Mouse (Mus musculus) embryonic facial prominence, embryonic 13.5 days (tissue): ENCODE measurements at regions not wholly inside any gene's neighbourhood (a gene's known extent, or its start where the extent isn't known, plus 50 kb on each side); places are given as distances from the start of the nearest gene placed in this dataset.
A peak's percentile ranks its signal among the peaks of the same experiment; 100 is the strongest.

Source experiments
- ATAC-seq: fragments of 200-750 bp; cut with Nextera tagmentation; 2 replicates; pipeline ENCODE4 v1.8.0; 2017; ENCODE audit warnings: low read depth; ENCODE audit not compliant: insufficient number of reproducible peaks, insufficient read depth, low FRiP score, low TSS enrichment
- H3K27ac ChIP-seq: fragments of 300-500 bp; sonication (generic); 2 replicates; pipeline ENCODE4 v1.5.1; 2015; ENCODE audit warnings: moderate library complexity, mild to moderate bottlenecking, inconsistent platforms
- H3K27me3 ChIP-seq: fragments of 300-500 bp; sonication (generic); 2 replicates; pipeline ENCODE4 v1.6.1; 2015; ENCODE audit warnings: mild to moderate bottlenecking, inconsistent platforms
- H3K36me3 ChIP-seq: fragments of 300-500 bp; sonication (generic); 2 replicates; pipeline ENCODE4 v1.6.1; 2015; ENCODE audit warnings: mild to moderate bottlenecking, inconsistent platforms
- H3K4me1 ChIP-seq: fragments of 300-500 bp; sonication (generic); 2 replicates; pipeline ENCODE4 v1.6.1; 2015; ENCODE audit warnings: inconsistent platforms
- H3K4me2 ChIP-seq: fragments of 300-500 bp; sonication (generic); 2 replicates; pipeline ENCODE4 v1.6.1; 2015; ENCODE audit warnings: moderate library complexity, mild to moderate bottlenecking, inconsistent platforms
- H3K4me3 ChIP-seq: fragments of 300-500 bp; sonication (generic); 2 replicates; pipeline ENCODE4 v1.5.1; 2015; ENCODE audit warnings: mild to moderate bottlenecking, inconsistent platforms
- H3K9ac ChIP-seq: fragments of 300-500 bp; sonication (generic); 2 replicates; pipeline ENCODE4 v1.6.1; 2015; ENCODE audit warnings: mild to moderate bottlenecking, inconsistent platforms
- H3K9me3 ChIP-seq: fragments of 300-500 bp; sonication (generic); 2 replicates; pipeline ENCODE4 v1.6.1; 2016; ENCODE audit warnings: inconsistent platforms
- WGBS: fragments of 180-500 bp; shearing (Covaris S2); methylation state at CpG from one replicate; pipeline ENCODE4 v1.1.7; 2015; ENCODE audit warnings: mixed read lengths; 5-methylcytosine and 5-hydroxymethylcytosine counted together

DNA sequence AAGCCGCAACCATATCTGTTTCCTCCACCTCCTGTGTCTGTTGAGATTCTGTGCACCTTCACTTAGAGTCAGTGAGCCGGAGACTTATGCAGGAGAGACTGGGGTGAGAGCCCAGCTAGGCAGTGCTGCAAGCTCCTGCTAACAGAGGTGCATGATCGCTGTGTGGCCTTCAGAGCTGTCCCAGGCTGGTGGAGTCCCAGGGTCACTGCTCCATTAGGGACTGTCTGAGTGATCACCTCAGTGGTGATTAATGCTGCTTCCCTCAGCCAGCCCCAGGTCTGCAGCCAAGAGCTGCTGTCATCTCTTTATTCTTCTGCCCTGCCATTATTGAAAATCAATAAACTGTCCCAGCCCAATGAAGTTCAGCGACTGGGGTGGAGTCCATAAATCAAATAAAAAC, 69.0 kb upstream of the Aldh1b1 start:
- no peak overlapping the region for H3K9ac ChIP-seq
- peaks cover 42% of the 10 kb centered on the region for H3K4me1 ChIP-seq
- peak overlapping the region; percentile 91; the same call in 1 of the 2 replicates for H3K27ac ChIP-seq
- no peak for ATAC-seq
- H3K4me2 ChIP-seq, result no peak overlapping the region
- H3K36me3 ChIP-seq, result no peaks in the 10 kb centered on the region
- no peak overlapping the region for H3K4me3 ChIP-seq
- H3K9me3 ChIP-seq, result no peaks in the 10 kb centered on the region
- no peaks in the 10 kb centered on the region for H3K27me3 ChIP-seq
- WGBS, result 72% methylated on average over 4 of the region's 4 CpGs

DNA sequence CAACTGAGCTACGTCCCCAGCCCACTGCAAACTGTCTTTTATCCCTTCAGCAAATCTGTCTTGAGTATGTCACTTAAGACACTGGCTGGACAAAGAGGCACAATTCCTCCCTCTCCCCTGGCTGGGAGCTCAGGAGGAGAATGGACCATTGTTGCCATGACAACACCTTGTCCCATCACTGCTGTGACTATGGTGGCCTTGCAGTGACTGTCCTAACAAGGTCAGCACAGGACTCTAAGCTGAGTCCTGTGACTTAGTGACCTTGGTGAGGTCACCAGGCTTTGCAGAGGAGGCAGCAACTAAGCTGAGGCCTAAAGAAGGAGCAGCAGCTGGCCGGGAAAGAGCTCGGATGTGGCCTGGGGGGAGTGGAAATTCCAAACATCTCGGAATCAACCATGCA, 70.0 kb upstream of the Aldh1b1 start:
- ATAC-seq, result no peak
- WGBS, result 58% methylated on average over 4 of the region's 4 CpGs
- no peak overlapping the region for H3K4me2 ChIP-seq
- no peak overlapping the region for H3K4me3 ChIP-seq
- no peaks in the 10 kb centered on the region for H3K27me3 ChIP-seq
- no peak overlapping the region for H3K27ac ChIP-seq
- H3K9me3 ChIP-seq, result no peaks in the 10 kb centered on the region
- H3K36me3 ChIP-seq, result no peaks in the 10 kb centered on the region
- H3K4me1 ChIP-seq, result peaks cover 51% of the 10 kb centered on the region
- H3K9ac ChIP-seq, result no peak overlapping the region

DNA sequence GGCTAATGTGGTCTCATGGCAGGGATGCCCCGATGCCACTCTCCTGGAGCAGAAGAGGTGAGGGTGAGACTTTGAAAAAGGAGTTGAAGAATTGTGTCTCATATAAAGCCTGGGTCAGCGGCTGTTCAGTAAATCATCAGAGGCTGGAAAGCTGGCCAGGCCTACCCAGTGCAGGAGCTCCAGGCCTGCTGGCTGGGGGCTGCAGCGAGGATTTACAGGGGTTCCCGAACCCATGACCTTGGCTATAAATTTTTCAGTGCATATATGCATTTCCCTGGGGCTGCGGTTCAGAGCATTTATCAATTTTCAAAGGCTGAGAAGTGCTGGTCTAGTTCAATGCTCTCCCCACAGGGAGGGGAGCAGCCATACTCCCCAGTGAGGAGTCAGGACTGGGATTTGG, 70.9 kb upstream of the Aldh1b1 start:
- no peak overlapping the region for H3K4me2 ChIP-seq
- no peak overlapping the region for H3K9ac ChIP-seq
- no peaks in the 10 kb centered on the region for H3K9me3 ChIP-seq
- ATAC-seq, result no peak
- peaks cover 4% of the 10 kb centered on the region; the same call in 1 of the 2 replicates for H3K27me3 ChIP-seq
- peaks cover 51% of the 10 kb centered on the region for H3K4me1 ChIP-seq
- no peak overlapping the region for H3K27ac ChIP-seq
- no peak overlapping the region for H3K4me3 ChIP-seq
- no peaks in the 10 kb centered on the region for H3K36me3 ChIP-seq
- 87% methylated on average over 5 of the region's 5 CpGs for WGBS

DNA sequence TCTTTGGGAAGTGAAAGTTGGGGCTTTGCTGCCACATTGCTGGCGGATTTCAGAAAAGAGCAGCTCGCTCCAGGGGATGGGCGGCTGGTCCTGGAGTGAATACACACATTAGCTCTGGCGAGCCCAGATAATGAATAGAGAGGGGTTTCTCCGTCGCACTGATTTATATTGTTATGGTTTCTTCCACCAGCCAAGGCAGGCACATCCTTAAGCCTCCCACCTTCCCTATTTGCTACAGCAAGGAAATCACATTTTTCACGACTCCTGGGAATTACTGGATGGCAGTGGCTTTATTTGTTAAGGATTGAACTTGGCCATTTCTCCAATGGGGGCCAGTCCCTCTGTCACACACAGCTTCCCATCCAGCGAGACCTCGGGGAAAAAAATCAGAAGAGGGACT, 71.3 kb upstream of the Aldh1b1 start:
- Histone ChIP-seq H3K27ac (no peak overlapping the region), H3K4me1 (peaks cover 51% of the 10 kb centered on the region)

DNA sequence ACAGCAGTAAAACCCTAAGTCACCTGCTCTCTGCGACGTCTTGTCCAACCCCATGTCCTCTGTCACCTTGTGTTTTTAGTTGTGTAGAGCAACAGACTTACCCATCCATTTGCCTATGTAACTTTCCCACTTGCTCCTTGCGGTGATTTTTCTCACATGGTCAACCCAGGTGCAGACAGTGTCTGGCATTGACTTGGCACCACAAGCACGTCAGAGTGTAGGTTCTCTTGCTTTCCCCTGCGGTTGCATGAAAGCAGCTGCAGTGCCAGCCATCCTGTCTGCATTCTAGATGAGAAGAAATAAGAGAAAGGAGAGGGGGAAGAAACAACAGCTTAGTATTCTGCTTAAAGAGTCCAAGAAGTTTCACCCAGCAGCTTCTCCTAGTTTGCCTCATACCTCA, 72.0 kb upstream of the Aldh1b1 start:
- Histone ChIP-seq H3K4me3 (no peak overlapping the region), H3K9me3 (no peaks in the 10 kb centered on the region), H3K9ac (no peak overlapping the region), H3K4me1 (peaks cover 51% of the 10 kb centered on the region), H3K27ac (no peak overlapping the region), H3K4me2 (no peak overlapping the region), H3K27me3 (peaks cover 4% of the 10 kb centered on the region; the same call in 1 of the 2 replicates), H3K36me3 (no peaks in the 10 kb centered on the region)
- no peak for ATAC-seq
- WGBS, result 87% methylated on average over 5 of the region's 5 CpGs

More for the DNA sequence above, 71.3 kb upstream of the Aldh1b1 start:
- WGBS, result 61% methylated on average over 9 of the region's 9 CpGs
- H3K4me3 ChIP-seq, result no peak overlapping the region
- H3K27me3 ChIP-seq, result peaks cover 4% of the 10 kb centered on the region; the same call in 1 of the 2 replicates
- H3K9me3 ChIP-seq, result no peaks in the 10 kb centered on the region
- ATAC-seq, result no peak
- no peaks in the 10 kb centered on the region for H3K36me3 ChIP-seq
- H3K9ac ChIP-seq, result no peak overlapping the region
- no peak overlapping the region for H3K4me2 ChIP-seq

DNA sequence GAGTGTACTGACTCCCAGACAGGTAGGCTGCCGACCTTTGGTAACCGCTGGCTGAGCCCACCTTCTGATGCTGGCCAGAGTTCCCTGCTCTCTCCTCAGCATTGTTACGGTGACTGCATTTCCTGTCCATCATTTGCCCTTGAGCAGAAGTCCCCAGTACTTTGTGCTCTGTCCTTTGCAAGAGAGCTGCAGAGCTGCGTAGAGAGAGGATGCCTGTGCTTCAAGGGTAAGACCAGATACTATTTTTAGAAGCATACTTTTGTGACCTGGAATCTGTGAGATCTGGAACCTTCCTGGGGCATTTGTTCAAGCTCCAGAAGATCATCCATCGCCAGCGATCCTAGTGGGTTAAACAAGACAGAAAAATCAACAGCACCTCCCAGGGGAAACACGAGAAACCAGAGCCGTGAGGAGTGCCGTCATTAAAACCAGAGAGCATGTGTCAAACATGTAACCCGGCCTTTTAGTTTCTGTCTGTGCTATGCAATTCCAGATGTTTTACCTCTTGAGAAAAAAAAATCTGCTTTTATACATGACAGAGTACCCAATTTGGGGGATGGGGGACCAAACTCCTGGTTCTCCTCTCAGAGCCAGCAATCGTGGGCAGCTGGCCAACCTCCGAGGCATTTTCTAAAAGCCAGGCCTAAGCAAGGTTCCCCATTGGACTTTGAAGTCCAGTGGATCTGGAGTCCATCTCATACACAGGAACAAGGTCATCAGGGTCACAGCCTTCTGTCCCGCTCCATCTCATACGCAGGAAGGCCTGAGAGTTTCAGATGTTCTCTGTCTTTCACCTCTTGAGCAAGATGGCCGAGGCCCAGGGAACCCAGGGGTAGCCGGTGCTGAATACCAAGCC, 73.5 kb upstream of the Aldh1b1 start:
- Histone ChIP-seq H3K27me3 (peaks cover 7% of the 10 kb centered on the region; the same call in 1 of the 2 replicates), H3K4me2 (no peak overlapping the region), H3K4me3 (no peak overlapping the region), H3K9ac (no peak overlapping the region), H3K4me1 (peaks cover 40% of the 10 kb centered on the region), H3K36me3 (no peaks in the 10 kb centered on the region), H3K27ac (peak overlapping the region; percentile 22; the same call in 1 of the 2 replicates), H3K9me3 (no peaks in the 10 kb centered on the region)
- WGBS, result 39% methylated on average over 16 of the region's 16 CpGs
- ATAC-seq, result no peak

DNA sequence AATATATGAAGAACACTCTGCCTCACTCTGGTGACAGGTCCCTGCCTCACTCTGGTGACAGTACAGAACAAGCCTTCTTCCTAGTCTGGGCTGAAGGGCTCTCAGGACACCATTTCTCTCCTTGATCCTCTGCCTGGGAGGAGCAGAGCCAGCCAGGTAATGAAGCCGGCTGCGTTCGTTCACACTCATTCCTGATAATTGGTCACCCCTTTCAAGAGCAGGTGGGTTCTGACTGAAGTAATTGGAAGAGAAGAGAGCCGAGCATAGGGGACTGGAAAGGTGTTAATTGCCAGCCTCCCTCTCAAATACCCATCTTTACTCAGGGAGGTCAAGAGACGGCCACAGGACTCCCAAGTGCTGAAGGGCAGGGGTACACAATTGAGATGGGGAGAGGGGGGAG, 78.5 kb upstream of the Aldh1b1 start:
- Histone ChIP-seq H3K27me3 (peaks cover 7% of the 10 kb centered on the region; the same call in 1 of the 2 replicates), H3K36me3 (no peaks in the 10 kb centered on the region), H3K4me1 (peaks cover 20% of the 10 kb centered on the region), H3K9ac (no peak overlapping the region), H3K4me2 (no peak overlapping the region), H3K4me3 (no peak overlapping the region), H3K9me3 (no peaks in the 10 kb centered on the region), H3K27ac (no peak overlapping the region)
- 43% methylated on average over 5 of the region's 5 CpGs for WGBS
- no peak for ATAC-seq

DNA sequence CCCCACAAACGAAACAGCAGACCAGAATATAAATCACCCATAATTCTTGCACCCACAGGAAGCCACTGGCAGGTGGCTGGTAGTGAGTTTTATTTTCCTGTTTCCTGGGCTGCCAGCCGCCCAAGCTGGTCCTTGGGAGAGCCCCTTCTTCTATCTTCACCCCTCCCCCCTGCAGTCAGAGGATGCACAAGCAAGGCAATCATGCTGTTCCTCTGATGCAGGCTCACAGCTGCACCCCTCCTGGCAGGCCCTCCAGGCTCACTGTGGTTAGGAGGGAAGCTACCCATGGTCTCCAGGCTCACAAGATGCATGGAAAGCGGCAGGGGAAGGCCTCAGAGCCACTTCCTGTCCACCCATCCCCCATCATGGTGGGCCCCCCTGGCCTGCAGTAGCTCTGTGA, 79.3 kb upstream of the Aldh1b1 start:
- no peak overlapping the region for H3K4me3 ChIP-seq
- 50% methylated on average over 3 of the region's 3 CpGs for WGBS
- no peak overlapping the region for H3K4me2 ChIP-seq
- H3K36me3 ChIP-seq, result no peaks in the 10 kb centered on the region
- H3K27ac ChIP-seq, result no peak overlapping the region
- H3K9me3 ChIP-seq, result no peaks in the 10 kb centered on the region
- no peak overlapping the region for H3K9ac ChIP-seq
- peaks cover 7% of the 10 kb centered on the region; the same call in 1 of the 2 replicates for H3K27me3 ChIP-seq
- no peak for ATAC-seq
- H3K4me1 ChIP-seq, result peaks cover 12% of the 10 kb centered on the region

DNA sequence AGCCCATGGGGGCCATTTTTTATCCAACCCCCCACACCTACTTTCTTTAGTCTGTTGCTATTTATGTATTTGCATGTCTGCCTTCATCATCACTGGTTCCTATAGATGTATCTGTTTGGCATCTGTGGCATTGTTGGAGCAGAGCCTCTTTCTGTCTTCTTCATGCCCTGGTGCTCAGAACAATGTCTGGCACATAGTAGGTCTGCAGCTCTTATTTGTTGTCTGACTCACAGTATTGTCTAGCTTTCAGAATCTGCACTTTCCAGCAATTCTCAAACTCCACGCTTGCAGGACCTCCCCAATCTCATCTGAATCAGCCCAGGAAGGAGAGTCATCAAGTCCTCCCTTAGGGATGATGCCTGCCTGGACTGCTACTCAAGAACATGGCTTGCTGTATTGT, 82.9 kb upstream of the Aldh1b1 start:
- H3K9ac ChIP-seq, result no peak overlapping the region
- no peak overlapping the region for H3K4me2 ChIP-seq
- no peaks in the 10 kb centered on the region for H3K9me3 ChIP-seq
- 0 out of 2 replicates have a peak, but pooled peaks cover 3% of the 10 kb centered on the region for H3K27me3 ChIP-seq
- WGBS, result 78% methylated on average over 1 of the region's 1 CpGs
- no peak overlapping the region for H3K4me3 ChIP-seq
- no peak for ATAC-seq
- H3K36me3 ChIP-seq, result no peaks in the 10 kb centered on the region
- H3K4me1 ChIP-seq, result peaks cover 11% of the 10 kb centered on the region
- H3K27ac ChIP-seq, result no peak overlapping the region

DNA sequence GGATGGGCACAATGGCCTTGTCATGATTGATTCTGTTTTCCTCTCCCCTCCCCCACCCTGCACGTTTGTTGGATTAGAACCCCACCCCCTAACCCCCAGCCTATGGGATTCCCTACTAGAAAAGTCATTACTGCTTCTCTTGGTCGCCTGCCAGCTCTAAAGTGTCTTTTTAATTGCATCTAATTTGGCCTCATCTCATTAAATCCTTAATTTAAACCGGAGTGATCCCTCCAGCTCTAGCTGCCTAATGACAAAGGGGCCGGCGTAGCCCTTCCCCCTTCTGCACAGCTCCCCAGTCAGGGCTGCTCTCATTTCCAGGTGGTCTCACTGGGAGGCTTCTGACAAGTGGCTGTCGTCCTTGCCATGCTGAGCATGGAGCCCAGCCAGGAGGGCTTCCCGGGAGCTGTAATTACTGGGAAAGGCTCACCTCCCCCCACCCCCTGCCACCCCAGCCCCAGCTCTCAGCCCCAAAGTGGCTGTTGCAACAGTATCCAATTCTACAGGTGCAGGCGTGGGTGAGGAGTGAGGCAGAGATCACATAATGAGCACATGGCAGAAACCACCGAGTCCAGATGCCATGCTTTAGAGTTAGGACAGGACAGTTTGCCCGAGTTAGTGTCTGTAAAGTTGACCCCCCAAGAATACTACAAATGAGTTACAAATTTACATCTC, 84.8 kb upstream of the Aldh1b1 start:
- H3K9ac ChIP-seq, result no peak overlapping the region
- no peak overlapping the region for H3K4me2 ChIP-seq
- ATAC-seq, result no peak
- 8% methylated on average over 10 of the region's 10 CpGs for WGBS
- no peaks in the 10 kb centered on the region for H3K27me3 ChIP-seq
- H3K4me3 ChIP-seq, result no peak overlapping the region
- H3K27ac ChIP-seq, result no peak overlapping the region
- H3K36me3 ChIP-seq, result no peaks in the 10 kb centered on the region
- peaks cover 7% of the 10 kb centered on the region for H3K4me1 ChIP-seq
- no peaks in the 10 kb centered on the region for H3K9me3 ChIP-seq

DNA sequence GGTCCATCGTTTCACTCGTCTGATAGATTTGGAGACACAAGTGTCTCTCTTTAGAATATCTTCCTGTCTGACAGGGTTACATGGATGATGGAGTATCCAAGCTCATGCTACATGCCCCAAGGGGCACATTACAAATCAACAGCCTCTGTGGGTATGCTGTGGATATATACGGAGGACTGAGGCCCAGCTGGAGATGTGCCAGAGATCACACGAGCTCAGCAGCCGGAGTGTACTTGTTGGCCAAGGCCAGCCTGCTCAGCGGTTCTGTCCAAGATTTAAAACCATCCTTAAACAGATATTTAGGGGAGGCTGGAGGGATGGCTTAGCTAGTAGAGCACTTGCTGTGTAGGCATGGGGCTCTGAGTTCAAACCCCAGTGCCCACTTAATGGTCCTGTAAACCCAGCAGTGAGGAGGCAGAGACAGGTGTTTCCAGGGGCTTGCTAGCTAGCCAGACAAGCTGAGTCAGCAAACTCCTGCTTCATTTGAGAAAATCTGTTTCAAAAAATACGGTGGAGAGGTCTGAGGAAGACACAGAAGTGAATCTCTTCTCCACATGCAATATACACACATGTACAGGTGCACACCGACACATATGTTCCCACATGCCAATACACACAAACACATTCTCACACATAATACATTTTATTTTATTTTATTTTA, 85.6 kb upstream of the Aldh1b1 start:
- Histone ChIP-seq H3K27ac (no peak overlapping the region), H3K4me1 (peaks cover 7% of the 10 kb centered on the region), H3K36me3 (no peaks in the 10 kb centered on the region), H3K4me3 (no peak overlapping the region), H3K27me3 (no peaks in the 10 kb centered on the region), H3K9ac (no peak overlapping the region), H3K4me2 (no peak overlapping the region), H3K9me3 (no peaks in the 10 kb centered on the region)
- 48% methylated on average over 8 of the region's 8 CpGs for WGBS
- ATAC-seq, result no peak
